Mouse (Mus musculus): ENCODE data around the gene Hnf4a.
A peak's percentile ranks its signal among the peaks of the same experiment; 100 is the strongest.

GRCm38 (mm10) chr2:163616652-163617227 is 110.1 kb downstream of the Hnf4a start:
- no peak for TF ChIP-seq POLR2A (IDR thresholded peaks at IDR 0.05; ENCODE audit: low read depth, low read length)
- no peak; the same call in 1 of the 2 replicates for TF ChIP-seq JUND (conservative IDR thresholded peaks at IDR 0.05; ENCODE audit: low read depth, low read length)
- no peak for TF ChIP-seq MXI1 (IDR thresholded peaks at IDR 0.05; ENCODE audit: low read depth, low read length)
- TF ChIP-seq CTCF (conservative IDR thresholded peaks at IDR 0.05 in 1 of 2, IDR thresholded peaks at IDR 0.05 in 1 of 2; ENCODE audit: low read depth in 2 of 2, low read length in 2 of 2) = no peak
- no peak for TF ChIP-seq HCFC1 (IDR thresholded peaks at IDR 0.05; ENCODE audit: low read depth, low read length)
- no peak for TF ChIP-seq EP300 (IDR thresholded peaks at IDR 0.05; ENCODE audit: low read length)
- TF ChIP-seq CHD1 (IDR thresholded peaks at IDR 0.05; ENCODE audit: low read depth, low read length) = no peak
- no peak for TF ChIP-seq BHLHE40 (IDR thresholded peaks at IDR 0.05; ENCODE audit: low read depth, low read length)
- TF ChIP-seq USF2 (conservative IDR thresholded peaks at IDR 0.05; ENCODE audit: low read depth, low read length) = no peak
- TF ChIP-seq SIN3A (IDR thresholded peaks at IDR 0.05; ENCODE audit: low read length) = no peak
- TF ChIP-seq ZNF384 (IDR thresholded peaks at IDR 0.05; ENCODE audit: low read depth, low read length) = no peak
- TF ChIP-seq UBTF (IDR thresholded peaks at IDR 0.05; ENCODE audit: low read depth, low read length) = no peak
- TF ChIP-seq USF1 (IDR thresholded peaks at IDR 0.05; ENCODE audit: low read depth, low read length) = no peak
- TF ChIP-seq POLR2AphosphoS2 (IDR thresholded peaks at IDR 0.05; ENCODE audit: low read depth, low read length) = peak; percentile 82
